Mouse (Mus musculus): ENCODE data around the gene Atpaf1. TPM values are rescaled to one million over a fixed set of nuclear protein-coding genes. Genes with fewer than 3 reads are reported as not detected.

Atpaf1 gene
- polyA plus RNA-seq, 1 experiment: 81.2 TPM

- TF ChIP-seq POLR2A (IDR thresholded peaks at IDR 0.05; ENCODE audit: borderline replicate concordance, insufficient read depth, low read length) (peak; percentile 71), CTCF (IDR thresholded peaks at IDR 0.05; ENCODE audit: borderline replicate concordance, insufficient read depth, low read depth, low read length) (no peak)
- H3K27ac ChIP-seq (ENCODE audit: insufficient read depth, low read length): no peak within 1 kb of the TSS
- WGBS: 2% methylated on average over 51 of the region's 51 CpGs
These were observed 54.4 kb downstream of the Atpaf1 start, which contains the start of gene Mknk1 for GRCm38 (mm10) chr4:115838696-115839641. TSS of gene Mknk1 (plus strand) at chr4:115839198.

GRCm38 (mm10) chr4:115839956-115840355 is 55.3 kb downstream of the Atpaf1 start:
- no peak overlapping the region for H3K4me3 ChIP-seq (replicated peaks; ENCODE audit: insufficient read depth, low read depth, low read length)
- H3K4me1 ChIP-seq (ENCODE audit: control insufficient read depth, insufficient read depth, low read length): no peaks in the 10 kb centered on the region
- no peaks in the 10 kb centered on the region for H3K27me3 ChIP-seq (ENCODE audit: control insufficient read depth, insufficient read depth, low read length)
- no peak overlapping the region for H3K27ac ChIP-seq (ENCODE audit: insufficient read depth, low read length)
- DNase-seq: peak in 1 of 2 experiments; percentile 16
- WGBS: 57% methylated on average over 4 of the region's 4 CpGs
- no peak for TF ChIP-seq POLR2A (IDR thresholded peaks at IDR 0.05; ENCODE audit: borderline replicate concordance, insufficient read depth, low read length)
- no peak for TF ChIP-seq CTCF (IDR thresholded peaks at IDR 0.05; ENCODE audit: borderline replicate concordance, insufficient read depth, low read depth, low read length)

More at GRCm38 (mm10) chr4:115838696-115839641, 54.4 kb downstream of the Atpaf1 start, which contains the start of gene Mknk1:
- peak; percentile 89 to 92 for DNase-seq
- Histone ChIP-seq H3K4me1 (ENCODE audit: control insufficient read depth, insufficient read depth, low read length) (no peaks in the 10 kb centered on the region), H3K4me3 (replicated peaks; ENCODE audit: insufficient read depth, low read depth, low read length) (peak within 1 kb of the TSS; percentile 79), H3K27me3 (ENCODE audit: control insufficient read depth, insufficient read depth, low read length) (no peaks in the 10 kb centered on the region)

GRCm38 (mm10) chr4:115840842-115841241 is 56.2 kb downstream of the Atpaf1 start:
- no peak for DNase-seq
- no peak overlapping the region for H3K4me3 ChIP-seq (replicated peaks; ENCODE audit: insufficient read depth, low read depth, low read length)
- H3K27me3 ChIP-seq (ENCODE audit: control insufficient read depth, insufficient read depth, low read length): no peaks in the 10 kb centered on the region
- H3K27ac ChIP-seq (ENCODE audit: insufficient read depth, low read length): no peak overlapping the region
- H3K4me1 ChIP-seq (ENCODE audit: control insufficient read depth, insufficient read depth, low read length): no peaks in the 10 kb centered on the region
- no peak for TF ChIP-seq CTCF (IDR thresholded peaks at IDR 0.05; ENCODE audit: borderline replicate concordance, insufficient read depth, low read depth, low read length)
- TF ChIP-seq POLR2A (IDR thresholded peaks at IDR 0.05; ENCODE audit: borderline replicate concordance, insufficient read depth, low read length): no peak
- 85% methylated on average over 4 of the region's 4 CpGs for WGBS

GRCm38 (mm10) chr4:115846656-115847055 is 62.0 kb downstream of the Atpaf1 start:
- Histone ChIP-seq H3K27me3 (ENCODE audit: control insufficient read depth, insufficient read depth, low read length) (no peaks in the 10 kb centered on the region), H3K4me1 (ENCODE audit: control insufficient read depth, insufficient read depth, low read length) (peaks cover 5% of the 10 kb centered on the region; the same call in 1 of the 2 replicates), H3K4me3 (replicated peaks; ENCODE audit: insufficient read depth, low read depth, low read length) (no peak overlapping the region), H3K27ac (ENCODE audit: insufficient read depth, low read length) (no peak overlapping the region)
- TF ChIP-seq POLR2A (IDR thresholded peaks at IDR 0.05; ENCODE audit: borderline replicate concordance, insufficient read depth, low read length) (no peak), CTCF (IDR thresholded peaks at IDR 0.05; ENCODE audit: borderline replicate concordance, insufficient read depth, low read depth, low read length) (no peak)
- DNase-seq: no peak
- 86% methylated on average over 2 of the region's 2 CpGs for WGBS

- TF ChIP-seq POLR2A (IDR thresholded peaks at IDR 0.05; ENCODE audit: borderline replicate concordance, insufficient read depth, low read length) (no peak), CTCF (IDR thresholded peaks at IDR 0.05; ENCODE audit: borderline replicate concordance, insufficient read depth, low read depth, low read length) (no peak)
- no peaks in the 10 kb centered on the region for H3K27me3 ChIP-seq (ENCODE audit: control insufficient read depth, insufficient read depth, low read length)
- H3K4me1 ChIP-seq (ENCODE audit: control insufficient read depth, insufficient read depth, low read length): peaks cover 5% of the 10 kb centered on the region; the same call in 1 of the 2 replicates
- H3K27ac ChIP-seq (ENCODE audit: insufficient read depth, low read length): no peak overlapping the region
- H3K4me3 ChIP-seq (replicated peaks; ENCODE audit: insufficient read depth, low read depth, low read length): no peak overlapping the region
- peak in 1 of 2 experiments; percentile 20 for DNase-seq
- WGBS: 22% methylated on average over 5 of the region's 5 CpGs
These were observed 62.8 kb downstream of the Atpaf1 start for GRCm38 (mm10) chr4:115847377-115847776.

GRCm38 (mm10) chr4:115848083-115848482 is 63.5 kb downstream of the Atpaf1 start:
- no peak for DNase-seq
- TF ChIP-seq CTCF (IDR thresholded peaks at IDR 0.05; ENCODE audit: borderline replicate concordance, insufficient read depth, low read depth, low read length): no peak
- TF ChIP-seq POLR2A (IDR thresholded peaks at IDR 0.05; ENCODE audit: borderline replicate concordance, insufficient read depth, low read length): no peak
- H3K27ac ChIP-seq (ENCODE audit: insufficient read depth, low read length): no peak overlapping the region
- no peaks in the 10 kb centered on the region for H3K27me3 ChIP-seq (ENCODE audit: control insufficient read depth, insufficient read depth, low read length)
- no peak overlapping the region for H3K4me3 ChIP-seq (replicated peaks; ENCODE audit: insufficient read depth, low read depth, low read length)
- WGBS: 97% methylated on average over 1 of the region's 1 CpGs
- peaks cover 5% of the 10 kb centered on the region; the same call in 1 of the 2 replicates for H3K4me1 ChIP-seq (ENCODE audit: control insufficient read depth, insufficient read depth, low read length)

GRCm38 (mm10) chr4:115848990-115849677 is 64.5 kb downstream of the Atpaf1 start:
- Histone ChIP-seq H3K27ac (ENCODE audit: insufficient read depth, low read length) (no peak overlapping the region), H3K4me1 (ENCODE audit: control insufficient read depth, insufficient read depth, low read length) (peaks cover 5% of the 10 kb centered on the region; the same call in 1 of the 2 replicates), H3K4me3 (replicated peaks; ENCODE audit: insufficient read depth, low read depth, low read length) (no peak overlapping the region), H3K27me3 (ENCODE audit: control insufficient read depth, insufficient read depth, low read length) (no peaks in the 10 kb centered on the region)
- no peak for DNase-seq
- TF ChIP-seq POLR2A (IDR thresholded peaks at IDR 0.05; ENCODE audit: borderline replicate concordance, insufficient read depth, low read length) (no peak), CTCF (IDR thresholded peaks at IDR 0.05; ENCODE audit: borderline replicate concordance, insufficient read depth, low read depth, low read length) (no peak)
- WGBS: 72% methylated on average over 8 of the region's 8 CpGs

Data from cerebellum, adult 2 months (tissue).